Mouse (Mus musculus) megakaryocyte, embryonic 14.5 days (primary cell): Measurements from ENCODE around the gene Fam173a.

Source experiments
- FLI1 ChIP-seq: IDR thresholded peaks from 2 replicates; pipeline ENCODE4 v1.6.1; 2012; ENCODE audit warnings: low read length, inconsistent platforms, mixed read lengths
- GATA1 ChIP-seq: IDR thresholded peaks from 3 replicates; pipeline ENCODE4 v1.6.1; 2012; ENCODE audit warnings: mixed read lengths, low read length, inconsistent platforms, borderline replicate concordance

GRCm38 (mm10) chr17:25754241-25754640, 38.5 kb downstream of the Fam173a start, which contains the start of gene Msln:
- TF ChIP-seq GATA1 (no peak), FLI1 (no peak)
